Mouse (Mus musculus): ENCODE measurements around the gene Mfap2. TPM values are rescaled to one million over a fixed set of nuclear protein-coding genes. Genes with fewer than 3 reads are reported as not detected.

Gene Mfap2
- polyA plus RNA-seq, 1 experiment from 2014 or later: 412 TPM

DNA sequence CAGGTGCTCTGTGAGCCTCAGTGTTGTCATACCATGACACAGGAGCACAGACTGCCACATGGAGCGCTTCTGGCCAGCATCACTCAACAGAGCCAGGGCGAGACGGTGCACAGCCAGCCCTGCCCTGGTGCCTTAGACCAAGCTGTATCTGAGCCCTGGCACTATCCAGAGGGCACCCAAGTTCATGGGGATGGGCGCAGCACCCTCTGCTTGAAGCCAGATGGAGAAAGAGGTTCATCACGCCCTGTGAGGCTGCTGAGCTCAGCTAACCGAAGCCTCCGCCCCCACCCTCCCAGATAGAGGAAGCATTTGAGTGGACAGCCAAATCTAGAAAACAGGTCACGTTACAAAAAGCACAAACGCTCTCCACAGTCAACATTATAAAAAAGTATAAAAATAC, 6.1 kb downstream of the Mfap2 start:
- 63% methylated on average over 9 of the region's 9 CpGs for WGBS
- H3K27ac ChIP-seq (ENCODE audit: low read depth, low read length): peak overlapping the region; percentile 32; the same call in 1 of the 2 replicates
- H3K36me3 ChIP-seq (ENCODE audit: control insufficient read depth, insufficient read depth, low read length): peaks cover 58% of the 10 kb centered on the region
- H3K4me2 ChIP-seq (replicated peaks; ENCODE audit: low read depth, low read length): no peak overlapping the region
- no peaks in the 10 kb centered on the region for H3K9me3 ChIP-seq (ENCODE audit: control insufficient read depth, low read length)
- no peak overlapping the region for H3K4me3 ChIP-seq (ENCODE audit: low read length)
- ATAC-seq (ENCODE audit: low FRiP score, low TSS enrichment): no peak
- no peak overlapping the region for H3K9ac ChIP-seq (ENCODE audit: low read depth, low read length)
- H3K4me1 ChIP-seq (ENCODE audit: control insufficient read depth, insufficient read depth, low read length): peaks cover 30% of the 10 kb centered on the region
- H3K27me3 ChIP-seq (ENCODE audit: control insufficient read depth, insufficient read depth, low read length): no peaks in the 10 kb centered on the region

DNA sequence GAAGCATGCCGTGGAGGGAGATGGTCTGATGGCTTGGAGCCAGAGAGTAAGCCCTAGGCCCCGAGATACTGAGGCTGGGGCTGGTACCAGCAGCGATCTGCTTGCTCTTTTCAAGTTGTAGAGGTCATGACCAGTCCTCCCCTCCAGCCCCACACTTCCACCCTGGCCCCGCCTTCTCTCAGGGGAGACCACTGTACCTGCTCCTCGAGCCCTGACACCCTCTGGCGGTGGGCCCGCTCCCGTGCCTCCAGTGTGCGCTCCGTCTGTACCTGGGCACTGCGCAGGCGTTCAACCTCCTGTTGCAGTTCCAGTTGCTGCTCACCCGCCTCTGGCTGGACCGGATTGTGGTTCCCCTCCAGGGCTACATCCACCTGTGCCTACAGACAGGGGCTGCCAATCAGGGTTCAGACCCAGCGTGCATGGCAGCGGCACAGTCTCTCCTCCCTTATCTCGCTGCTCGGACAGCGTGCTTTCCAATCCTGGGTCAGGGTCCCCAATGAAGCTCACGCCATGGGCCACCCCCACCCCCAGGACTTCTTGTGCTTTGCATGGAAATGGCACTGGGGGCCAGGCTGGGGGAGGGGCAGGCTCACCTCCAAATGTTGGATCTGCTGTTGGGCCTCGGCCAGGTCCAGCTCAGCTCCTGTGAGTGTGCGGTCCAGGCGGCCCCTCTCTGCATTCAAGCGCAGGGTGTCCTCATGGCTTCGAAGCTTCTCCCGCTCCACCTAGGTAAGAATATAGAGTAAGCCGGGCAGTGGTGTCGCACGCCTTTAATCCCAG, 7.6 kb downstream of the Mfap2 start:
- Histone ChIP-seq H3K9ac (ENCODE audit: low read depth, low read length) (no peak overlapping the region; the same call in 1 of the 2 replicates), H3K9me3 (ENCODE audit: control insufficient read depth, low read length) (no peaks in the 10 kb centered on the region), H3K27me3 (ENCODE audit: control insufficient read depth, insufficient read depth, low read length) (no peaks in the 10 kb centered on the region), H3K4me3 (ENCODE audit: low read length) (no peak overlapping the region), H3K4me1 (ENCODE audit: control insufficient read depth, insufficient read depth, low read length) (peaks cover 25% of the 10 kb centered on the region), H3K27ac (ENCODE audit: low read depth, low read length) (no peak overlapping the region), H3K36me3 (ENCODE audit: control insufficient read depth, insufficient read depth, low read length) (peaks cover 61% of the 10 kb centered on the region), H3K4me2 (replicated peaks; ENCODE audit: low read depth, low read length) (no peak overlapping the region)
- no peak for ATAC-seq (ENCODE audit: low FRiP score, low TSS enrichment)
- WGBS: 81% methylated on average over 29 of the region's 29 CpGs

GRCm38 (mm10) chr4:141020220-141020619, 10.0 kb downstream of the Mfap2 start:
- peaks cover 47% of the 10 kb centered on the region for H3K36me3 ChIP-seq (ENCODE audit: control insufficient read depth, insufficient read depth, low read length)
- no peaks in the 10 kb centered on the region for H3K27me3 ChIP-seq (ENCODE audit: control insufficient read depth, insufficient read depth, low read length)
- H3K4me3 ChIP-seq (ENCODE audit: low read length): no peak overlapping the region
- H3K9ac ChIP-seq (ENCODE audit: low read depth, low read length): no peak overlapping the region
- no peak overlapping the region for H3K4me2 ChIP-seq (replicated peaks; ENCODE audit: low read depth, low read length)
- H3K4me1 ChIP-seq (ENCODE audit: control insufficient read depth, insufficient read depth, low read length): peaks cover 25% of the 10 kb centered on the region
- no peak for ATAC-seq (ENCODE audit: low FRiP score, low TSS enrichment)
- WGBS: 81% methylated on average over 17 of the region's 17 CpGs
- peak overlapping the region; percentile 85; the same call in 1 of the 2 replicates for H3K27ac ChIP-seq (ENCODE audit: low read depth, low read length)
- no peaks in the 10 kb centered on the region for H3K9me3 ChIP-seq (ENCODE audit: control insufficient read depth, low read length)

DNA sequence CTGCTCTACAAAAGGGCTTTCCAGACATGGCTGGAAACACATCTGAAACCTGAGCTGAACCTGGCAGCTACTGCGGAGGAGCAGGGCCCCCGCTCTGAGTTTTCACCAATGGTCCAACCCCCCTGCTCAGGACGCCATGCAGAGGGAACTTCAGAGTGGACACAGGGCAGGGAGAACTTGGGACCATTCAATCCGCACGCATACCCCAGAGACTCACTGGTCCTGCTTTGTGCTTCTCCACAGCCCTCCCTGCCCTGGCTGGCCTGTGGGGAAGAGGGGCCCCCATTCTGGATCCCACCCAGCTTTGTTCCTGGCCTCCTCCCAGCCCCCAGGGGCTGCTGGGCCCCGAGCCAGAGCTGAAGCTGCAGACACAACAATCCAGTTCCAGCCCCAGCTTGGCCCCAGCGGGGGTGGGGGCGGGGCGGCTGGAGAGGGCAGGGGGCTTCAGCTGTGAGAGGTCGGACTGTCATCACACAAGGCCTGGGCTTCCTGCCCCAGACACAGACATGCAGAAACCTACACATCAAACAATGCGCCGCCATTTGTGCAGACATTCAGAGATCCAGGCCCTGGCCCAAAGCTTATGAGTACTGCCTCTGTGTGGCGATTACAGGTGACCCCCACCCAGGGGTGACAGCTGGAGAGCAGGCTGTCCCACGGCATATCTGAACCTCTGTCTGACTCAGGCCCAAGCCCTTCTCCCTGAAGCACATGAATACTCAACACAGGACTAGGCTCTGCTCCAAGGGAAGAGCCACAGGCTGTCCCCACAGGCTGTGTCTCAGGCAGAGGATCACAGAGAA, 10.8 kb downstream of the Mfap2 start:
- WGBS: 18% methylated on average over 14 of the region's 14 CpGs
- no peaks in the 10 kb centered on the region for H3K27me3 ChIP-seq (ENCODE audit: control insufficient read depth, insufficient read depth, low read length)
- ATAC-seq (ENCODE audit: low FRiP score, low TSS enrichment): peak; percentile 71
- peak overlapping the region; percentile 48; the same call in 1 of the 2 replicates for H3K9ac ChIP-seq (ENCODE audit: low read depth, low read length)
- H3K4me1 ChIP-seq (ENCODE audit: control insufficient read depth, insufficient read depth, low read length): peaks cover 25% of the 10 kb centered on the region
- H3K9me3 ChIP-seq (ENCODE audit: control insufficient read depth, low read length): no peaks in the 10 kb centered on the region
- peaks cover 42% of the 10 kb centered on the region for H3K36me3 ChIP-seq (ENCODE audit: control insufficient read depth, insufficient read depth, low read length)
- H3K4me2 ChIP-seq (replicated peaks; ENCODE audit: low read depth, low read length): peak overlapping the region; percentile 27
- H3K27ac ChIP-seq (ENCODE audit: low read depth, low read length): peak overlapping the region; percentile 85
- no peak overlapping the region for H3K4me3 ChIP-seq (ENCODE audit: low read length)

DNA sequence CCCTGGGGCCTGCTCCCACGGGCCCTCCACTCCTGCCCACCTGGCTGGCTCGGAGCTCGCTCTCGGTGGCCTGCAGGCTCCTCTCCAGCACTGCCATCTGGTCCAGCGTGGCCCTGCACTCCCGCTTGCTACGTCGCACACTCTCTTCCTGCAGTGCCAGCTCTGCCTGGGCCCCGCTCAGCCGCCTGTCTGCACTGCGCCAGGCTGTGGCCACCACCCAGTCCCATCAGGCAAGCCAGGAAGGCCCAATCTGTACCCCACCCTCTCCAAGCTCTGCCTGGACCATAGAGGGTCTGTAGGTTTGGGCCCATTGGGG, 11.4 kb downstream of the Mfap2 start:
- no peak overlapping the region for H3K4me3 ChIP-seq (ENCODE audit: low read length)
- H3K36me3 ChIP-seq (ENCODE audit: control insufficient read depth, insufficient read depth, low read length): peaks cover 40% of the 10 kb centered on the region
- no peaks in the 10 kb centered on the region for H3K9me3 ChIP-seq (ENCODE audit: control insufficient read depth, low read length)
- 70% methylated on average over 11 of the region's 11 CpGs for WGBS
- H3K9ac ChIP-seq (ENCODE audit: low read depth, low read length): peak overlapping the region; percentile 48; the same call in 1 of the 2 replicates
- peak overlapping the region; percentile 85 for H3K27ac ChIP-seq (ENCODE audit: low read depth, low read length)
- no peak overlapping the region for H3K4me2 ChIP-seq (replicated peaks; ENCODE audit: low read depth, low read length)
- ATAC-seq (ENCODE audit: low FRiP score, low TSS enrichment): no peak
- no peaks in the 10 kb centered on the region for H3K27me3 ChIP-seq (ENCODE audit: control insufficient read depth, insufficient read depth, low read length)
- peaks cover 25% of the 10 kb centered on the region for H3K4me1 ChIP-seq (ENCODE audit: control insufficient read depth, insufficient read depth, low read length)

DNA sequence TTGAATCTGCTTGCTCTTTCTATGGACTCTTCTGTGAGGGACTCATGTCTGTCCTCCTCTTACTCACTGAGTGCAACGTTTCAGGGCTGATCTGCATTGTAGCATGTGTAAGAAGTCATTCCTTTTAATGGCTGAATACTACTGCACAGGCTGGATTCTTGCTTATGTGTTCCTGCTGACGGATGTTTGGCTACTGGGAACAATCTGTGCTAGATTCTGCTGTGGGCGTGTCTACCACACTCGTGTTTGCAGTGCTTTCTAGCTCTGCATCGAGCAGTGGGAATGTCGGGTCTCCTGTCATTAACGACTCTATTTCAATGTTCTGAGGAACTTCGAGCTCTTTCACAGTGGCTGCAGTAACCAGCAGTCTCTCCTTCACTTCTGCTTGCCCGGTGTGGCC, 13.8 kb downstream of the Mfap2 start:
- H3K9me3 ChIP-seq (ENCODE audit: control insufficient read depth, low read length): no peaks in the 10 kb centered on the region
- peaks cover 51% of the 10 kb centered on the region for H3K36me3 ChIP-seq (ENCODE audit: control insufficient read depth, insufficient read depth, low read length)
- no peak overlapping the region for H3K9ac ChIP-seq (ENCODE audit: low read depth, low read length)
- no peak overlapping the region for H3K27ac ChIP-seq (ENCODE audit: low read depth, low read length)
- 70% methylated on average over 9 of the region's 9 CpGs for WGBS
- no peak overlapping the region for H3K4me3 ChIP-seq (ENCODE audit: low read length)
- no peak overlapping the region for H3K4me2 ChIP-seq (replicated peaks; ENCODE audit: low read depth, low read length)
- H3K27me3 ChIP-seq (ENCODE audit: control insufficient read depth, insufficient read depth, low read length): no peaks in the 10 kb centered on the region
- ATAC-seq (ENCODE audit: low FRiP score, low TSS enrichment): no peak
- H3K4me1 ChIP-seq (ENCODE audit: control insufficient read depth, insufficient read depth, low read length): peaks cover 25% of the 10 kb centered on the region

DNA sequence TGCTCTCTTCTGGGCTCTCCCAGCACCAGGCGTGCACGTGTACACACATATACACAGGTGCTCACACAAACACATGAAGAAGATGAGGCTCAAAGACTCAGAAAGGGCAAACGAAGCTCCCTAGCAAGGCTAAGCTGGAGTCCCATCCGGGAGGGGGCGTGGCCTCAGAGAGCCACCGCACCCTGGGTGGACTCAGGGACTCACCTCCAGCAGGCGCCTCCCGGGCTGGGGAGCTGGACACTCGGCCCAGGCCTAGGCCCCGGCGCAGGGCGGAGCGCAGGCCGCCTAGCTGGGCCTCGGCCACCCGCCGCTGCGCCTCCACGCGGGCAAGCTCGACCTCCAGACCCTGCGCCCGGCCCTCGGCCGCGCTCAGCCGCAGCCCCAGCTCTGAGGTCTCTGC, 14.8 kb downstream of the Mfap2 start:
- 86% methylated on average over 27 of the region's 27 CpGs for WGBS
- ATAC-seq (ENCODE audit: low FRiP score, low TSS enrichment): no peak

DNA sequence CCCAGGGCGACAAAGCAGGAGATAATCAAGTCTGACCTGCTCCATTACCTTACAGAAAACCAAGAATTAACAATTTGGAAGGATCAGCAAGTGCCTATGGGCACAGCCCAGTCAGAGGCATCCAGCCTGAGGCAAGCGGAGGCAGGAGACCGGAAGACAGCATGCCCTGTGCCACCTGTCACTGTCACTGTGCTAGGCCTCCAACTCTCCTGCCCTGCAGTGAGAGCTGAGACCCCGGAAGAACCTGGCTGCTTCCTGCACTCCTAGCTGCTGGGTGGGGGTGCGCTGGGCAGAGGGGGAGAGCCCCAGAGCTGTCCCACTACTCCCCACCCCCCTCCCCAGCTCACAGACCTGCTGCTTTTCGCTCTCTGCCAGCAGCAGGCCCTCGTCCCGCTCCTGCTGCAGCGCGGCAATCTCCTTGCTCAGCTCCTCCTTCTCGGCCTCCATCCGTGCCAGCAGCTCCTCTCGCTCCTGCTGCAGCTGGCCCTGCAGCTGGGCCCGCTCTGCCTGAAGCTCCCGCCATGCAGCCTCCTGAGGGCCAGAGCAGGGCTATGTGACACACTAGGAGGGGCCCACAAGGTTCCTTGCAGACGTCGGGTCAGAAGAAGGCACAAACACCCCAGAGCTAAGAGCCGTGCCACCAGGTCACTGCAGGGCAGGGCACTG, 20.5 kb downstream of the Mfap2 start:
- Histone ChIP-seq H3K36me3 (ENCODE audit: control insufficient read depth, insufficient read depth, low read length) (peaks cover 79% of the 10 kb centered on the region), H3K9me3 (ENCODE audit: control insufficient read depth, low read length) (no peaks in the 10 kb centered on the region), H3K27ac (ENCODE audit: low read depth, low read length) (no peak overlapping the region), H3K4me1 (ENCODE audit: control insufficient read depth, insufficient read depth, low read length) (no peaks in the 10 kb centered on the region), H3K4me2 (replicated peaks; ENCODE audit: low read depth, low read length) (no peak overlapping the region), H3K27me3 (ENCODE audit: control insufficient read depth, insufficient read depth, low read length) (no peaks in the 10 kb centered on the region), H3K4me3 (ENCODE audit: low read length) (no peak overlapping the region), H3K9ac (ENCODE audit: low read depth, low read length) (no peak overlapping the region)
- WGBS: 94% methylated on average over 18 of the region's 18 CpGs
- ATAC-seq (ENCODE audit: low FRiP score, low TSS enrichment): no peak

More for the DNA sequence above, 14.8 kb downstream of the Mfap2 start:
- Histone ChIP-seq H3K27ac (ENCODE audit: low read depth, low read length) (no peak overlapping the region), H3K4me2 (replicated peaks; ENCODE audit: low read depth, low read length) (no peak overlapping the region), H3K4me3 (ENCODE audit: low read length) (no peak overlapping the region), H3K27me3 (ENCODE audit: control insufficient read depth, insufficient read depth, low read length) (no peaks in the 10 kb centered on the region), H3K4me1 (ENCODE audit: control insufficient read depth, insufficient read depth, low read length) (peaks cover 22% of the 10 kb centered on the region), H3K9me3 (ENCODE audit: control insufficient read depth, low read length) (no peaks in the 10 kb centered on the region), H3K9ac (ENCODE audit: low read depth, low read length) (no peak overlapping the region), H3K36me3 (ENCODE audit: control insufficient read depth, insufficient read depth, low read length) (peaks cover 53% of the 10 kb centered on the region)
